Mouse (Mus musculus): ENCODE data around the gene Gm21961. TPM values are rescaled to one million over a fixed set of nuclear protein-coding genes. Genes with fewer than 3 reads are reported as not detected.
"Not testable (repeated sequence)": the region's sequence is repeated elsewhere in the genome, so short reads cannot be mapped to it uniquely, and the experiment has no call there.

Gene Gm21961
- polyA plus RNA-seq (2016; fragmentation: Nextera tagmentation; extraction: Ambion mirVana): not detected in 2 replicates

- H3K36me3 ChIP-seq: no peaks in the 10 kb centered on the region
- no peaks in the 10 kb centered on the region for H3K4me1 ChIP-seq
- H3K4me2 ChIP-seq (replicated peaks): no peak within 1 kb of the TSS
- no peaks in the 10 kb centered on the region for H3K27me3 ChIP-seq
- 96% methylated on average over 5 of the region's 5 CpGs for WGBS
- H3K4me3 ChIP-seq: no peak within 1 kb of the TSS
- H3K9ac ChIP-seq (replicated peaks): no peak within 1 kb of the TSS
- no peaks in the 10 kb centered on the region for H3K9me3 ChIP-seq
- no peak for ATAC-seq (ENCODE audit: low FRiP score, low read depth)
- no peak within 1 kb of the TSS for H3K27ac ChIP-seq (replicated peaks)
These were observed at the start of gene Gm21961 for GRCm38 (mm10) chr15:65014804-65015203. Gm21961 (minus strand) TSS chr15:65014904.

DNA sequence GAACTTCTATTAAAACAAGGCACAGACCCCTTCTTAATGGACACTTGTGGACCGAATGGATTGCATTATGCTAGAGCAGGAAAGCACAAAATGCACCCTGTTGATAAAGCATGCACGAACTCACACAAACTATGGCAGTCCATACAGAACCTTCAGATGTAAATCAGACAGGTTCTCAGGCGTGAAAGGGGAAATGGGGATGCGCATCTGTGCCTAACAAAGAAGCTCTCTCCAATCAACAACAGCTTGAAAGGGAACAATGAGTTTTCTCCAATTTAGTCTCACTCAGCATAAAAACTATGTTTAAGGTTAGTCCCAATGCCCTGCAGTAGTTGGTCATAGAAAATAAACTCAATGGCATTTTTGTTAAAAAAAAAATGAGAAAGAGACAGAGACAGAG is 27.3 kb upstream of the Gm21961 start:
- no peaks in the 10 kb centered on the region for H3K36me3 ChIP-seq
- 39% methylated on average over 4 of the region's 4 CpGs for WGBS

GRCm38 (mm10) chr15:65039216-65039615 is 24.5 kb upstream of the Gm21961 start:
- H3K27me3 ChIP-seq; H3K4me3 ChIP-seq; H3K4me1 ChIP-seq; H3K27ac ChIP-seq (replicated peaks); H3K9ac ChIP-seq (replicated peaks); H3K9me3 ChIP-seq; ATAC-seq (ENCODE audit: low FRiP score, low read depth); H3K36me3 ChIP-seq; H3K4me2 ChIP-seq (replicated peaks): not testable (repeated sequence)

More for the DNA sequence above, 27.3 kb upstream of the Gm21961 start:
- H3K9ac ChIP-seq (replicated peaks): no peak overlapping the region
- ATAC-seq (ENCODE audit: low FRiP score, low read depth): no peak
- no peak overlapping the region for H3K27ac ChIP-seq (replicated peaks)
- no peak overlapping the region for H3K4me2 ChIP-seq (replicated peaks)
- no peaks in the 10 kb centered on the region for H3K9me3 ChIP-seq
- H3K27me3 ChIP-seq: no peaks in the 10 kb centered on the region
- no peak overlapping the region for H3K4me3 ChIP-seq
- H3K4me1 ChIP-seq: no peaks in the 10 kb centered on the region

DNA sequence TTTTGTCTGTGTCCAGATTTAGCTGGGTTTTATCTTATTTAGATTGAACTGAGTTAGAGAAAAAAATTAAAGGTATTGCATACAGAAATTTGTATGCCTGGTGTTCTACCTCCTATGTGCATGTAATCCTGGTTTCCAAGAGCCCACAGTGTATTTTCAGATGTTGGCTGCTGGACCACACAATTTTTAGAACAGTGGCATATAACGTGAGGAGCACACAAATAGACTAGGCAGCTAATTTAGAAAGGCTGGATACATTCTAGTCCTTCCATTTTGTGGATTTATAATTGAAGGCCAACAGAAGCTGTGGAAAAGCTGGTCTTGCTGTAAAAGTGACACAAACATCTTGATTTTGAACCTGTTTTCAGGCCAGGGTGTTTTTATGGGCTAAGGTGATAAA is 3.3 kb upstream of the Gm21961 start:
- no peak for ATAC-seq (ENCODE audit: low FRiP score, low read depth)
- no peaks in the 10 kb centered on the region for H3K4me1 ChIP-seq
- no peak overlapping the region for H3K4me2 ChIP-seq (replicated peaks)
- H3K27ac ChIP-seq (replicated peaks): no peak overlapping the region
- H3K9ac ChIP-seq (replicated peaks): no peak overlapping the region
- H3K9me3 ChIP-seq: no peaks in the 10 kb centered on the region
- H3K36me3 ChIP-seq: no peaks in the 10 kb centered on the region
- WGBS: 82% methylated on average over 1 of the region's 1 CpGs
- no peaks in the 10 kb centered on the region for H3K27me3 ChIP-seq
- no peak overlapping the region for H3K4me3 ChIP-seq

- no peak overlapping the region for H3K4me3 ChIP-seq
- H3K36me3 ChIP-seq: no peaks in the 10 kb centered on the region
- H3K27ac ChIP-seq (replicated peaks): no peak overlapping the region
- no peaks in the 10 kb centered on the region for H3K27me3 ChIP-seq
- H3K4me2 ChIP-seq (replicated peaks): no peak overlapping the region
- no peak overlapping the region for H3K9ac ChIP-seq (replicated peaks)
- no peak for ATAC-seq (ENCODE audit: low FRiP score, low read depth)
- H3K4me1 ChIP-seq: no peaks in the 10 kb centered on the region
- no peaks in the 10 kb centered on the region for H3K9me3 ChIP-seq
These were observed 8.5 kb downstream of the Gm21961 start for GRCm38 (mm10) chr15:65006177-65006576.

DNA sequence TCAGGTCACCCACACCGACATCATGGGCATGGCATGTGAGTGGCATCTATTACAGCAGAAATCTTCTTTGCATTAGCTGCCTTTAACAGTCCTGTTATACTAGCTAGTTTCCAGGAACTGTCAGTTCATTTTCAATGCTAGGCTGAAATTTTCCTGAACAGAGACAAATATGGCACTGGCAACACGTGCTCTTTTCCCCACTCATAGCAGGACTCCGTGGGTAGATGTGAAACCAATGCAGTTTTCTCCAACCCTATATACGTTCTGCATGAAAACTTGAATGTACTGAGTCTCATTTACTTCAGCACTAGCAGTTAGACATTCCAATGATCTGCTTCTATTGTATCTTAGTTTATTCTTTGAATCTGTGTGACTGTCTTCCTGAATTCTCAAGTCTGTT is 20.2 kb downstream of the Gm21961 start:
- no peak overlapping the region for H3K4me2 ChIP-seq (replicated peaks)
- 85% methylated on average over 4 of the region's 4 CpGs for WGBS
- no peaks in the 10 kb centered on the region for H3K36me3 ChIP-seq
- H3K27ac ChIP-seq (replicated peaks): no peak overlapping the region
- no peaks in the 10 kb centered on the region for H3K9me3 ChIP-seq
- no peak overlapping the region for H3K9ac ChIP-seq (replicated peaks)
- no peaks in the 10 kb centered on the region for H3K4me1 ChIP-seq
- no peak overlapping the region for H3K4me3 ChIP-seq
- ATAC-seq (ENCODE audit: low FRiP score, low read depth): no peak
- no peaks in the 10 kb centered on the region for H3K27me3 ChIP-seq

DNA sequence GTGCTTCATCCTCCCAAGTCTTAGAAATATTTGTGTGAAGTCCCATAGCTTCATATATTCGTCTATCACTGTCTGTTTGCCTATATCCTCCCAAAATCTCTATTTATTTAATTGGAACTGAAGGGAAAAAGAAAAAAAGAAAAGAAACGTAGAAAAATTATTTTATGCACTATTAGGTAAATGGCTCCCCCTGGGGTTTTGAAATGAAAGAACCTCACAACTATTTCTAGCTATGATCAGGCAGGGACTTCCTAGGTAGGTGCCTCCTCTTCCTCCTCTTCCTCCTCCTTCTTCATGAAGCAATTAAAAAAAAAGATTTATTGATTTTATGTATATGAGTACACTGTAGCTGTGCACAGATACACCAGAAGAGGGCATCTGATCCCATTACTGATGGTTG is 34.7 kb downstream of the Gm21961 start:
- Histone ChIP-seq H3K27me3 (no peaks in the 10 kb centered on the region), H3K4me2 (replicated peaks) (no peak overlapping the region), H3K27ac (replicated peaks) (no peak overlapping the region), H3K4me1 (no peaks in the 10 kb centered on the region), H3K9ac (replicated peaks) (no peak overlapping the region), H3K36me3 (no peaks in the 10 kb centered on the region), H3K4me3 (no peak overlapping the region), H3K9me3 (no peaks in the 10 kb centered on the region)
- WGBS: 83% methylated on average over 2 of the region's 2 CpGs
- no peak for ATAC-seq (ENCODE audit: low FRiP score, low read depth)

- 89% methylated on average over 7 of the region's 7 CpGs for whole genome bisulfite sequencing
- H3K9me3 ChIP-seq: no peaks in the 10 kb centered on the region
- no peak overlapping the region for H3K27ac ChIP-seq (replicated peaks)
- no peaks in the 10 kb centered on the region for H3K36me3 ChIP-seq
- H3K4me3 ChIP-seq: no peak overlapping the region
- H3K4me2 ChIP-seq (replicated peaks): no peak overlapping the region
- no peak for ATAC-seq (ENCODE audit: low FRiP score, low read depth)
- H3K27me3 ChIP-seq: no peaks in the 10 kb centered on the region
- H3K9ac ChIP-seq (replicated peaks): no peak overlapping the region
- no peaks in the 10 kb centered on the region for H3K4me1 ChIP-seq
These were observed 38.5 kb downstream of the Gm21961 start for GRCm38 (mm10) chr15:64976044-64976805.

Other genes starting within 250 kb of the Gm21961 start
- gene Gm21798, start 197.2 kb downstream of the Gm21961 start, polyA plus RNA-seq (2016; fragmentation: Nextera tagmentation; extraction: Ambion mirVana): not detected in 2 replicates